Mouse (Mus musculus) neural tube, embryonic 13.5 days (tissue): ENCODE results near the gene Fancg. TPM values are rescaled to one million over a fixed set of nuclear protein-coding genes. Genes with fewer than 3 reads are reported as not detected.
"Not testable (repeated sequence)": the region's sequence is repeated elsewhere in the genome, so short reads cannot be mapped to it uniquely, and the experiment has no call there.

ENCODE experiments used
- ATAC-seq: fragments of 200-750 bp; cut with Nextera tagmentation; 2 replicates; pipeline ENCODE4 v1.8.0; 2017; ENCODE audit warnings: low read depth, mild to moderate bottlenecking, moderate TSS enrichment, moderate library complexity
- H3K27ac ChIP-seq: fragments of 300-500 bp; sonication (generic); replicated peaks from 2 replicates; pipeline ENCODE4 v1.5.1; 2015; ENCODE audit warnings: moderate library complexity, mild to moderate bottlenecking, inconsistent platforms
- H3K27me3 ChIP-seq: fragments of 300-500 bp; sonication (generic); 2 replicates; pipeline ENCODE4 v1.6.1; 2015; ENCODE audit warnings: mild to moderate bottlenecking, inconsistent platforms
- H3K36me3 ChIP-seq: fragments of 300-500 bp; sonication (generic); 2 replicates; pipeline ENCODE4 v1.6.1; 2015; ENCODE audit warnings: mild to moderate bottlenecking, inconsistent platforms
- H3K4me1 ChIP-seq: fragments of 300-500 bp; sonication (generic); replicated peaks from 2 replicates; pipeline ENCODE4 v1.6.1; 2015; ENCODE audit warnings: inconsistent platforms
- H3K4me2 ChIP-seq: fragments of 300-500 bp; sonication (generic); 2 replicates; pipeline ENCODE4 v1.6.1; 2015; ENCODE audit warnings: inconsistent platforms, mild to moderate bottlenecking, moderate library complexity
- H3K4me3 ChIP-seq: fragments of 300-500 bp; sonication (generic); 2 replicates; pipeline ENCODE4 v1.5.1; 2015; ENCODE audit warnings: mild to moderate bottlenecking, inconsistent platforms
- H3K9ac ChIP-seq: fragments of 300-500 bp; sonication (generic); 2 replicates; pipeline ENCODE4 v1.6.1; 2015; ENCODE audit warnings: moderate library complexity, mild to moderate bottlenecking, inconsistent platforms
- H3K9me3 ChIP-seq: fragments of 300-500 bp; sonication (generic); 2 replicates; pipeline ENCODE4 v1.6.1; 2016; ENCODE audit warnings: inconsistent platforms
- WGBS: fragments of 180-500 bp; shearing (Covaris S2); methylation state at CpG from one replicate; pipeline ENCODE4 v1.1.7; 2015; 5-methylcytosine and 5-hydroxymethylcytosine counted together
- polyA plus RNA-seq: library from polyadenylated mRNA; unstranded; fragments of >200 nt; fragmentation: Nextera tagmentation; extraction: Ambion mirVana; gene quantifications from 2 replicates; pipeline ENCODE4 v1.2.1, GENCODE M21; 2015

Fancg gene
- polyA plus RNA-seq, 1 experiment from 2014 or later: 20.4 TPM

DNA sequence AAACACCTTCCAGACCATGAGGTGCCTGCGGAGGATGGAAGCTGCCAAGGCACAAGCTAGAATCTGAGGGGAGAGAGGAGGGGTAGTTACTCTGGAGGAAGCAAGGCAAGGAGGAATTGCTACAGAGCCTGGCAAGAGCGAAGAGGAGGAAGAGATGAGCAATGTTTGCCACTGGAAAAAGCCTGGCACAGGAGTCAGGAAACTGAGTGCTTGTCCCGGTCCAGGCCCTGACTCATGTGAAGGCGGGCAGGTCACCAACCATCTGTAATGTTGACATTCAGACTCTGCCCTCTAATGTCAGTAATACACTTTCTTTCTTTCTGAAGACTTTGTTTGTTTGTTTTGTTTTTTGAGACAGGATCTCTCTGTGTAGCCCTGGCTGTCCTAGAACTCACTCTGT is 7.8 kb upstream of the Fancg start:
- Histone ChIP-seq H3K9me3 (no peaks in the 10 kb centered on the region), H3K4me2 (no peak overlapping the region), H3K36me3 (peaks cover 68% of the 10 kb centered on the region), H3K27ac (no peak overlapping the region), H3K27me3 (no peaks in the 10 kb centered on the region), H3K4me1 (no peaks in the 10 kb centered on the region), H3K9ac (no peak overlapping the region), H3K4me3 (no peak overlapping the region)
- WGBS: 96% methylated on average over 4 of the region's 4 CpGs
- no peak for ATAC-seq

DNA sequence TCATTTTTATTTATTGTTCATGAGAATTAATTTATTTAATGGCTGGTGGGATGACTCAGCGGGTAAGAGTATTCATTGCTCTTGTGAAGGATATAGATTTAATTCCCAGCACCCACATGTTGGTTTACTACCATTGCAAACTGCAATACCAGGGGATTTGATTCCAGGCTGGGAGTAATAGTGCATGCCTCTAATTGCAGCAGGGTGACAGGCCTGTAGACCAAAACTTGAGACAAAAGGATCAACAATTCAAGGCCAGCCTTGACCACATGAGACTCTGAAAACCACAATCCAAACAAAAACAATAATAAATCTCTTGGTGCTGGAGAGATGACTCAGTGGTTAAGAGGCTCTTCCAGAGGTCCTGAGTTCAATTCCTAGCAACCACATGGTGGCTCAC is 1.8 kb upstream of the Fancg start:
- Histone ChIP-seq H3K9ac (no peak overlapping the region), H3K9me3 (no peaks in the 10 kb centered on the region), H3K36me3 (peaks cover 7% of the 10 kb centered on the region), H3K4me2 (no peak overlapping the region), H3K27me3 (no peaks in the 10 kb centered on the region), H3K4me1 (peaks cover 16% of the 10 kb centered on the region), H3K4me3 (no peak overlapping the region), H3K27ac (no peak overlapping the region)
- 94% methylated on average over 1 of the region's 1 CpGs for WGBS
- no peak for ATAC-seq

GRCm38 (mm10) chr4:43005765-43006164 is 4.5 kb downstream of the Fancg start:
- Histone ChIP-seq H3K36me3 (peaks cover 17% of the 10 kb centered on the region; the same call in 1 of the 2 replicates), H3K27me3 (no peaks in the 10 kb centered on the region), H3K9me3 (no peaks in the 10 kb centered on the region), H3K4me2 (no peak overlapping the region), H3K4me3 (no peak overlapping the region), H3K4me1 (peaks cover 20% of the 10 kb centered on the region), H3K27ac (no peak overlapping the region), H3K9ac (no peak overlapping the region)
- ATAC-seq: no peak
- WGBS: 54% methylated on average over 2 of the region's 2 CpGs

DNA sequence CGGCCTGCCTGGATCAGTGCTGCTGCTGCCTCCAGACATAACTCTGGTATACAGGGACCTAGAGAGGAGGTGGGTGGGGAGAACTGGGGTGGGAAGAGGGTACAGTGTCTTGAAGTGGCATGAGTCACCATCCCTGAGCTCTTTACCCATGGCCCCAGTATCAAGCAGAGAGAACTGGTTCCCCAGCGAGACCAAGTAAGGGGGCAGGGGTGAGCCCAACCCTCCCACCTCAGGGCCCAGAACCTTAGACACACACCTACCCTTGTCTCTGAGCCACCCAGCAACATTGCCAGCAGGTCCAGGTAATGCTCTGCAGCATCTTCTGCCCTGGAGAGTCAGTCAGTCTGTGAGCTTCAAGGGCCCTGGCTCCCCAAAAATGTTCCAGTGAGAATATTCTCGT is 5.4 kb downstream of the Fancg start:
- Histone ChIP-seq H3K4me2 (no peak overlapping the region), H3K4me3 (no peak overlapping the region), H3K27me3 (no peaks in the 10 kb centered on the region), H3K4me1 (peaks cover 19% of the 10 kb centered on the region), H3K36me3 (peaks cover 17% of the 10 kb centered on the region; the same call in 1 of the 2 replicates), H3K9ac (no peak overlapping the region), H3K27ac (no peak overlapping the region), H3K9me3 (no peaks in the 10 kb centered on the region)
- no peak for ATAC-seq
- 93% methylated on average over 3 of the region's 3 CpGs for WGBS

DNA sequence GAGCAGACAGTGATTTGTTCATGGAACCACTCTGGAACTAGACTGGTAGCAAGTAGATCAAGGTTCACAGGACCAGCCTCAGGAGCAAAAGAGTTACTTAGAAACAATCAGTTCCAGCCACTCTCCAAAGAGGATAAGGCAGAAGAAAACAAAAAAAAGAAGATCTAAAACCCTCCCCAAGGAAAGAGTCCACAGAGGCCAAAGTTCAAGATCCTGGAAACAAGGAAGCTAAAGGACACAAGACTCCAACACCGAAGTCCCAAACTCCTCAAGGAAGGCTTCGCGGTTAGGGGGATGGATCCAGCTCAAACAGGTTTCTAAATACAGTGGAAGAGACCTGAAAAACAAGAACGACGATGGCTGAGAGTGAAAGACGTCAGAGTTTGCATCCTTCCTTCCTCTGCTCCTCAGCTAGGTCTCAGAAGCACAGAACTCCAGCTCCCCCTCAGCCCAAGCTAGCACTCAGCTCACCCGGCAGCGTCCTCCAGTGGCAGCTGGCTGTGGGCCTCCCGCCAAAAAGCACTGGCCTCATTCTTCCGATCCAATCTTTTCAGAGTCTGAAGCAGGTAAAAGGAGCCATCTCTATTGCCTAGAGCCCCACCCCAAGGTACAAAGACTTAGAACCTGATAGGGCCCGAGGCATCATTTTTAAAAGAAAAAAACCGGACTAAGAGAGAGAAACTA is 7.4 kb downstream of the Fancg start:
- no peaks in the 10 kb centered on the region for H3K9me3 ChIP-seq
- WGBS: 82% methylated on average over 12 of the region's 12 CpGs
- no peaks in the 10 kb centered on the region for H3K27me3 ChIP-seq
- peaks cover 21% of the 10 kb centered on the region for H3K4me1 ChIP-seq
- peaks cover 17% of the 10 kb centered on the region; the same call in 1 of the 2 replicates for H3K36me3 ChIP-seq
- H3K4me3 ChIP-seq: no peak overlapping the region
- ATAC-seq: no peak
- no peak overlapping the region for H3K4me2 ChIP-seq
- no peak overlapping the region for H3K9ac ChIP-seq
- no peak overlapping the region for H3K27ac ChIP-seq

GRCm38 (mm10) chr4:43001272-43001671 is 9.0 kb downstream of the Fancg start:
- no peak for ATAC-seq
- no peaks in the 10 kb centered on the region for H3K27me3 ChIP-seq
- 95% methylated on average over 2 of the region's 2 CpGs for WGBS
- no peak overlapping the region for H3K4me3 ChIP-seq
- H3K27ac ChIP-seq: peak overlapping the region; percentile 99
- H3K9ac ChIP-seq: no peak overlapping the region
- peaks cover 33% of the 10 kb centered on the region for H3K4me1 ChIP-seq
- H3K4me2 ChIP-seq: no peak overlapping the region; the same call in 1 of the 2 replicates
- H3K9me3 ChIP-seq: no peaks in the 10 kb centered on the region
- H3K36me3 ChIP-seq: peaks cover 20% of the 10 kb centered on the region; the same call in 1 of the 2 replicates

DNA sequence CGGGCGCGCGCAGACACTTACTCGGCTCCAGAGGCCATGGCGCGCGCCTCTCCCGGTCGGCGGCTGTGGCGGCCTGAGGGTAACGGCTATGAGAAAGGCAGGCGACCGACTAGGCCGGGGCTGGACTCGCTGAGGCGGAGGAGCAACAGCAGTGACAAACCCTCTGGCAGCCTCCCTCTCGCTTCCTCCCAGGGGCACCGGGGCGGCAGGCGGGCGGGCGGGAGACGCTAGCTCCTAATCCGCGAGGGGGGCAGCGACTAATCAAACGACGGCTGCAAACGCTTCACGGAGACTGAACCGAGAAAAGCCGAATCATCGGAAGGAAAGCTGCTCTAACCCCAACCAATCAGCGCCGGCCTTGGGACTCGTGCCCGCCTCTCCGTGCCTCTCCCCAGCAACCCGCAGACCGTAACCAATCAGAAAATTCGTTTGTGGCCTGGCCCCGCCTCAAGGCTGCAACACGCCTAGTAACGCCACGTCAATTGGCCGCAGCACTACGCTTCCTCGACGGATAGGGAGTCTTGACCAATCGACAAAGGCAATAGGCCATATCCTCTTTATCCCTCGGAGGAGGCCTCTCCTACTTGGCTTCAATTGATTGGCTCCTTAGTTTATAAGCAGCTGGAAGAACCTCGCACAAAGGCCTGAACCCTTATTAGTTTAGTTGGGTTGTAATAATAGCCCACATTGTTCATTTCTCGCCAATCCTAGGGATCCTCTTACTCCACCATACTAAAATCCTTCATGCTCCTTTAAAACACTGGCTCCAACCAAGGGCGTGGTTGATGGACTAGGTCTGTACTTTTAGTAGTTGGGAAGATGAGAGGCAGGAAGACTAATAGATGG is 9.9 kb downstream of the Fancg start, which contains the start of gene Vcp:
Gene Vcp, minus strand, starts transcription at position 367 of the 846 bp plus-strand sequence.
- ATAC-seq: peak; percentile 98
- H3K36me3 ChIP-seq: peaks cover 24% of the 10 kb centered on the region
- H3K4me3 ChIP-seq: peak within 1 kb of the TSS; percentile 98
- not testable (repeated sequence) for H3K27me3 ChIP-seq, H3K9me3 ChIP-seq
- H3K4me2 ChIP-seq: peak within 1 kb of the TSS; percentile 98
- peak within 1 kb of the TSS; percentile 99 for H3K27ac ChIP-seq
- peak within 1 kb of the TSS; percentile 98 for H3K9ac ChIP-seq
- peaks cover 33% of the 10 kb centered on the region for H3K4me1 ChIP-seq
- under 1% methylated on average over 49 of the region's 56 CpGs for WGBS

- H3K27ac ChIP-seq: peak overlapping the region; percentile 99
- no peaks in the 10 kb centered on the region for H3K27me3 ChIP-seq
- H3K36me3 ChIP-seq: peaks cover 29% of the 10 kb centered on the region
- peak overlapping the region; percentile 98 for H3K4me2 ChIP-seq
- peak; percentile 86 for ATAC-seq
- H3K9me3 ChIP-seq: no peaks in the 10 kb centered on the region
- H3K4me3 ChIP-seq: peak overlapping the region; percentile 98
- peak overlapping the region; percentile 98 for H3K9ac ChIP-seq
- peaks cover 33% of the 10 kb centered on the region for H3K4me1 ChIP-seq
- under 1% methylated on average over 46 of the region's 51 CpGs for WGBS
These were observed 10.7 kb downstream of the Fancg start for GRCm38 (mm10) chr4:42999451-43000140.

DNA sequence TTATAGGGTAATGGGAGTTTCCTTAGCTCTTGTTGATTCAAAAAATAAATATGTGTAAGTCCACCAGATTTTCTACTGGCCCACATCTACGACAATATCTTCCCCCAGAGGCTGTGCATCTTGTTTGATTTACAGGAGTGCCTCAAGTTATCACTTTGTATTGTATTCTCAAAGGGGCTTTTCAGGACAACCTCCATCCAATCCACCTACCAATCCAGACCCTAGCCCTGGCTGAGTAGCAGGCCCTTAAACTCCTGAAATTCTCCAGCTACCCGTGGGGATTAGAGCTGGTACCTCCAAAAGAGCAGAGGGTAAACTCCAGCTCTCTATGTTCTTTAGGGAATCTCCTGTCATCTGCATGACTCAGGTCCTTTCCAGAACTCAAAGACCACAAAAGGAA is 12.3 kb downstream of the Fancg start:
- Histone ChIP-seq H3K4me3 (peak overlapping the region; percentile 98), H3K27ac (no peak overlapping the region), H3K4me2 (peak overlapping the region; percentile 98), H3K36me3 (peaks cover 42% of the 10 kb centered on the region), H3K9me3 (no peaks in the 10 kb centered on the region), H3K9ac (peak overlapping the region; percentile 98), H3K4me1 (peaks cover 33% of the 10 kb centered on the region), H3K27me3 (no peaks in the 10 kb centered on the region)
- ATAC-seq: no peak
- WGBS: 45% methylated on average over 2 of the region's 2 CpGs

- ATAC-seq: no peak
- WGBS: 94% methylated on average over 1 of the region's 1 CpGs
- H3K4me2 ChIP-seq: no peak overlapping the region
- no peak overlapping the region for H3K4me3 ChIP-seq
- H3K9me3 ChIP-seq: no peaks in the 10 kb centered on the region
- H3K9ac ChIP-seq: no peak overlapping the region
- no peaks in the 10 kb centered on the region for H3K27me3 ChIP-seq
- H3K27ac ChIP-seq: no peak overlapping the region
- H3K36me3 ChIP-seq: peaks cover 98% of the 10 kb centered on the region
- H3K4me1 ChIP-seq: no peaks in the 10 kb centered on the region
These were observed 22.0 kb downstream of the Fancg start for GRCm38 (mm10) chr4:42988296-42988695.

DNA sequence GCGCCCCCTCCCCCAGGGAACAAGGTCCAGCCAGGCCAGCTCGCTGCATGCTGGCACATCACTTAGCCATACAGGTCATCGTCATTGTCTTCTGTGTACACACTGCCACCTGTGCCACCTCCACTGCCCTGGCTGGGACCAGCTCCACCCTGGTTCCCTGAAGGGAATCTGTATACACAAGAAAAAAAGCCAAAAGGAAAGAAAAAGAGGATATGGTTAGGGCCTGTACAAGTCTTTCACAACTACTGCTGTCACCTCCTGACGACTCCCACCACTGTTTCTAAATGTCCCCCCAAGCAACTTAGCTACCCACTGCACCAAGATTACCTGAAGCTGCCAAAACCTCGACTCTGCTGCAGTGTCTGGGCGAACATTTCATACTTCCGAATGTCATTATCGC is 29.8 kb downstream of the Fancg start:
- not testable (repeated sequence) for H3K4me2 ChIP-seq, ATAC-seq
- 95% methylated on average over 8 of the region's 8 CpGs for WGBS

GRCm38 (mm10) chr4:42978062-42978461 is 32.2 kb downstream of the Fancg start:
- H3K9ac ChIP-seq: no peak overlapping the region
- H3K4me3 ChIP-seq: no peak overlapping the region
- no peaks in the 10 kb centered on the region for H3K9me3 ChIP-seq
- H3K4me1 ChIP-seq: no peaks in the 10 kb centered on the region
- H3K4me2 ChIP-seq: no peak overlapping the region
- H3K27me3 ChIP-seq: no peaks in the 10 kb centered on the region
- H3K27ac ChIP-seq: no peak overlapping the region
- ATAC-seq: no peak
- WGBS: 92% methylated on average over 4 of the region's 4 CpGs
- H3K36me3 ChIP-seq: peaks cover 59% of the 10 kb centered on the region

More for the DNA sequence above, 29.8 kb downstream of the Fancg start:
- not testable (repeated sequence) for H3K27me3 ChIP-seq, H3K27ac ChIP-seq, H3K9me3 ChIP-seq, H3K9ac ChIP-seq, H3K4me3 ChIP-seq, H3K4me1 ChIP-seq
- peaks cover 80% of the 10 kb centered on the region for H3K36me3 ChIP-seq
